Mouse (Mus musculus) neural tube, embryonic 14.5 days (tissue): ENCODE results near the gene Pdzd7. TPM values are rescaled to one million over a fixed set of nuclear protein-coding genes. Genes with fewer than 3 reads are reported as not detected.

Experiments used
- ATAC-seq: fragments of 200-750 bp; cut with Nextera tagmentation; 2 replicates; pipeline ENCODE4 v1.8.0; 2017; ENCODE audit warnings: low read depth, mild to moderate bottlenecking, moderate TSS enrichment, moderate library complexity
- H3K27ac ChIP-seq: fragments of 300-500 bp; sonication (generic); 2 replicates; pipeline ENCODE4 v1.5.1; 2014; ENCODE audit warnings: low read depth, mild to moderate bottlenecking, control low read depth, low read length, moderate library complexity, mixed read lengths
- H3K27me3 ChIP-seq: fragments of 300-500 bp; sonication (generic); 2 replicates; pipeline ENCODE4 v1.6.1; 2014; ENCODE audit warnings: low read length; ENCODE audit not compliant: control insufficient read depth, insufficient read depth
- H3K36me3 ChIP-seq: fragments of 300-500 bp; sonication (generic); 2 replicates; pipeline ENCODE4 v1.6.1; 2014; ENCODE audit warnings: low read length, mixed read lengths; ENCODE audit not compliant: control insufficient read depth, insufficient read depth
- H3K4me1 ChIP-seq: fragments of 300-500 bp; sonication (generic); 2 replicates; pipeline ENCODE4 v1.6.1; 2014; ENCODE audit warnings: low read length; ENCODE audit not compliant: control insufficient read depth, insufficient read depth
- H3K4me2 ChIP-seq: fragments of 300-500 bp; sonication (generic); 2 replicates; pipeline ENCODE4 v1.6.1; 2014; ENCODE audit warnings: mild to moderate bottlenecking, low read depth, low read length, control low read depth
- H3K4me3 ChIP-seq: fragments of 300-500 bp; sonication (generic); 2 replicates; pipeline ENCODE4 v1.5.1; 2014; ENCODE audit warnings: low read depth, low read length, control low read depth, mixed read lengths
- H3K9ac ChIP-seq: fragments of 300-500 bp; sonication (generic); replicated peaks from 2 replicates; pipeline ENCODE4 v1.6.1; 2014; ENCODE audit warnings: low read depth, mild to moderate bottlenecking, control low read depth, low read length, mixed read lengths
- H3K9me3 ChIP-seq: fragments of 300-500 bp; sonication (generic); 2 replicates; pipeline ENCODE4 v1.6.1; 2016; ENCODE audit warnings: low read length; ENCODE audit not compliant: control insufficient read depth
- WGBS: fragments of 180-500 bp; shearing (Covaris S2); extraction: QIAGEN DNeasy Blood & Tissue Kit; methylation state at CpG from one replicate; pipeline ENCODE4 v1.1.7; 2014; 5-methylcytosine and 5-hydroxymethylcytosine counted together
- polyA plus RNA-seq: library from polyadenylated mRNA; unstranded; fragments of >200 nt; fragmentation: Nextera tagmentation; extraction: Ambion mirVana; gene quantifications from 2 replicates; pipeline ENCODE4 v1.2.1, GENCODE M21; 2014

Gene Pdzd7
- polyA plus RNA-seq, 1 experiment from 2014 or later, result 2.5 TPM

GRCm38 (mm10) chr19:45027848-45028247 lies 17.7 kb downstream of the Pdzd7 start:
- Histone ChIP-seq H3K9me3 (no peaks in the 10 kb centered on the region), H3K4me2 (no peak overlapping the region), H3K4me1 (peaks cover 6% of the 10 kb centered on the region; the same call in 1 of the 2 replicates), H3K9ac (no peak overlapping the region), H3K27me3 (no peaks in the 10 kb centered on the region), H3K36me3 (peaks cover 35% of the 10 kb centered on the region), H3K4me3 (no peak overlapping the region), H3K27ac (no peak overlapping the region)
- WGBS, result 78% methylated on average over 6 of the region's 6 CpGs
- no peak for ATAC-seq

GRCm38 (mm10) chr19:45026958-45027670 lies 18.4 kb downstream of the Pdzd7 start:
- whole genome bisulfite sequencing, result 71% methylated on average over 6 of the region's 6 CpGs
- H3K9ac ChIP-seq, result no peak overlapping the region
- H3K4me3 ChIP-seq, result no peak overlapping the region
- no peak overlapping the region for H3K4me2 ChIP-seq
- peaks cover 35% of the 10 kb centered on the region for H3K36me3 ChIP-seq
- no peaks in the 10 kb centered on the region for H3K9me3 ChIP-seq
- H3K4me1 ChIP-seq, result peaks cover 6% of the 10 kb centered on the region; the same call in 1 of the 2 replicates
- no peaks in the 10 kb centered on the region for H3K27me3 ChIP-seq
- no peak overlapping the region for H3K27ac ChIP-seq
- ATAC-seq, result no peak

- H3K9me3 ChIP-seq, result no peaks in the 10 kb centered on the region
- H3K27me3 ChIP-seq, result no peaks in the 10 kb centered on the region
- peaks cover 35% of the 10 kb centered on the region for H3K36me3 ChIP-seq
- no peak overlapping the region for H3K27ac ChIP-seq
- H3K4me3 ChIP-seq, result no peak overlapping the region
- H3K9ac ChIP-seq, result no peak overlapping the region
- WGBS, result 93% methylated on average over 37 of the region's 37 CpGs
- ATAC-seq, result no peak
- H3K4me1 ChIP-seq, result peaks cover 5% of the 10 kb centered on the region; the same call in 1 of the 2 replicates
- no peak overlapping the region for H3K4me2 ChIP-seq
Measured at GRCm38 (mm10) chr19:45025937-45026568, 19.5 kb downstream of the Pdzd7 start.

- no peak overlapping the region for H3K4me2 ChIP-seq
- H3K27me3 ChIP-seq, result no peaks in the 10 kb centered on the region
- H3K4me1 ChIP-seq, result peaks cover 10% of the 10 kb centered on the region; the same call in 1 of the 2 replicates
- ATAC-seq, result no peak
- H3K4me3 ChIP-seq, result no peak overlapping the region
- H3K27ac ChIP-seq, result no peak overlapping the region
- peaks cover 35% of the 10 kb centered on the region for H3K36me3 ChIP-seq
- H3K9me3 ChIP-seq, result no peaks in the 10 kb centered on the region
- H3K9ac ChIP-seq, result no peak overlapping the region
- WGBS, result 87% methylated on average over 20 of the region's 20 CpGs
Measured at GRCm38 (mm10) chr19:45024775-45025174, 20.7 kb downstream of the Pdzd7 start.

GRCm38 (mm10) chr19:45023993-45024392 lies 21.5 kb downstream of the Pdzd7 start:
- Histone ChIP-seq H3K4me3 (no peak overlapping the region), H3K4me2 (no peak overlapping the region), H3K27me3 (no peaks in the 10 kb centered on the region), H3K9ac (0 out of 2 replicates have a peak overlapping the region, but pooled peaks have one; percentile 21), H3K9me3 (no peaks in the 10 kb centered on the region), H3K36me3 (peaks cover 35% of the 10 kb centered on the region), H3K27ac (no peak overlapping the region), H3K4me1 (peaks cover 13% of the 10 kb centered on the region; the same call in 1 of the 2 replicates)
- no peak for ATAC-seq
- 85% methylated on average over 11 of the region's 11 CpGs for WGBS

- peaks cover 23% of the 10 kb centered on the region for H3K36me3 ChIP-seq
- H3K27ac ChIP-seq, result no peak overlapping the region
- no peak overlapping the region for H3K4me3 ChIP-seq
- peaks cover 25% of the 10 kb centered on the region; the same call in 1 of the 2 replicates for H3K4me1 ChIP-seq
- no peaks in the 10 kb centered on the region for H3K27me3 ChIP-seq
- H3K9ac ChIP-seq, result no peak overlapping the region
- no peak for ATAC-seq
- no peaks in the 10 kb centered on the region for H3K9me3 ChIP-seq
- H3K4me2 ChIP-seq, result no peak overlapping the region
- 93% methylated on average over 15 of the region's 15 CpGs for WGBS
Measured at GRCm38 (mm10) chr19:45021362-45021761, 24.2 kb downstream of the Pdzd7 start.

GRCm38 (mm10) chr19:45020348-45020747 lies 25.2 kb downstream of the Pdzd7 start:
- Histone ChIP-seq H3K27me3 (no peaks in the 10 kb centered on the region), H3K9ac (no peak overlapping the region)

GRCm38 (mm10) chr19:45018351-45018831 lies 27.1 kb downstream of the Pdzd7 start:
- peak overlapping the region; percentile 94 for H3K27ac ChIP-seq
- ATAC-seq, result peak; percentile 3
- peak overlapping the region; percentile 72 for H3K9ac ChIP-seq
- H3K4me3 ChIP-seq, result peak overlapping the region; percentile 62
- WGBS, result under 1% methylated on average over 12 of the region's 13 CpGs
- no peaks in the 10 kb centered on the region for H3K9me3 ChIP-seq
- 0 out of 2 replicates have a peak, but pooled peaks cover under 1% of the 10 kb centered on the region for H3K36me3 ChIP-seq
- no peaks in the 10 kb centered on the region for H3K27me3 ChIP-seq
- H3K4me1 ChIP-seq, result peaks cover 38% of the 10 kb centered on the region
- peak overlapping the region; percentile 91 for H3K4me2 ChIP-seq

More at GRCm38 (mm10) chr19:45020348-45020747, 25.2 kb downstream of the Pdzd7 start:
- Histone ChIP-seq H3K4me1 (peaks cover 33% of the 10 kb centered on the region), H3K27ac (no peak overlapping the region), H3K9me3 (no peaks in the 10 kb centered on the region), H3K36me3 (peaks cover 13% of the 10 kb centered on the region), H3K4me3 (no peak overlapping the region), H3K4me2 (no peak overlapping the region; the same call in 1 of the 2 replicates)
- WGBS, result 70% methylated on average over 6 of the region's 6 CpGs
- no peak for ATAC-seq

- no peaks in the 10 kb centered on the region for H3K27me3 ChIP-seq
- H3K9me3 ChIP-seq, result no peaks in the 10 kb centered on the region
- H3K9ac ChIP-seq, result peak overlapping the region; percentile 72
- no peaks in the 10 kb centered on the region for H3K36me3 ChIP-seq
- H3K27ac ChIP-seq, result peak overlapping the region; percentile 94
- under 1% methylated on average over 46 of the region's 48 CpGs for WGBS
- H3K4me2 ChIP-seq, result peak overlapping the region; percentile 91
- H3K4me3 ChIP-seq, result peak overlapping the region; percentile 62
- peak; percentile 71 for ATAC-seq
- H3K4me1 ChIP-seq, result peaks cover 38% of the 10 kb centered on the region
Measured at GRCm38 (mm10) chr19:45017909-45018308, 27.6 kb downstream of the Pdzd7 start.
